Mouse (Mus musculus): Measurements from ENCODE around the gene Olfr1431.
"Not testable (repeated sequence)": the region's sequence is repeated elsewhere in the genome, so short reads cannot be mapped to it uniquely, and the experiment has no call there.

The Olfr1431 gene

DNA sequence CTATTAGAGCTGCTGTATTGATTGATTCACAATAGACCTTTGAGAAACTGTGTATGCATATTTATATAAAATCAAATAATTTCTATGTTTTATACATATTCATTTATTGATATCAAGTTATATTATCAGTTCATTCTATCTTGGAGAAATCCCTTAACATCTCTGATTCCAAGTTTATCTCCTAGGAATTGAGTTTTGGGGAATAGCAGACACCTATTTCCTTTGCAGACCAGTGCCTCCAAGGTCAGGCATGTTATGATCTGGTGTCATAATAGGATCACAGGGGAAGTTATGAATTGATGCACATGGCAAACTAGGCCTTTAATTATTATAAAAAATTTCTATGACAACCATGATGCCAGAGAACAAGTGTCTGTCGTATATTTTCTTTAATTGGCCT, at the start of gene Olfr1431:
Olfr1431 (plus strand) TSS at position 301 of the 400 bp plus-strand sequence.
- no peak for DNase-seq (ENCODE audit: low read depth)

DNA sequence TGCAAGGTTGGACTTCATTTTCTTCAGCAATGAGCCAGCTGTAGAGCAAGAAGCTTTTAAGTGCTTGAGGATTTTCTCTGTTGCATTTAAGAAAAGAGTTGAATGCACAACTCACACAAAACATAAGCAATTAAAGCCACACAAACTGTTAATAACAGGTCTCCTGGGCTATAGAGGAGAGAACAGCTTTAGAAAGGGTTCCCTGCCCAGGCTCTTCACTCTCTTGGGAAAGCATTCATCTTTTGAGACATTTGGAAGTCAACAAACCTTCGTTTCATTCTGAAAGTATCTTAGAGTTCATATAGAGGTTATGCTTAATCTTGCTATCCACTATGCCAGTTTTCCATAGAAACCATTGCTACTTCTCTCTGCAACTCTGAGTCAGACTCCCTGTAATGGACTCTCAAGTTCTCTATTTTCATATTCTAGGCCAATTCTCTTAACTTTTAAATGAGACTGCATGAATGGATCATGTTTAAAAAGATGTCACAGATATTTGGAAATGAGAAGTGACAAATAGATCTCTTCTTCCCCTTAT, 30.3 kb upstream of the Olfr1431 start, which contains the start of gene Olfr1555-ps1:
Olfr1555-ps1 (minus strand) TSS at position 51 of the 538 bp plus-strand sequence.
- DNase-seq (ENCODE audit: low read depth) = not testable (repeated sequence)

DNA sequence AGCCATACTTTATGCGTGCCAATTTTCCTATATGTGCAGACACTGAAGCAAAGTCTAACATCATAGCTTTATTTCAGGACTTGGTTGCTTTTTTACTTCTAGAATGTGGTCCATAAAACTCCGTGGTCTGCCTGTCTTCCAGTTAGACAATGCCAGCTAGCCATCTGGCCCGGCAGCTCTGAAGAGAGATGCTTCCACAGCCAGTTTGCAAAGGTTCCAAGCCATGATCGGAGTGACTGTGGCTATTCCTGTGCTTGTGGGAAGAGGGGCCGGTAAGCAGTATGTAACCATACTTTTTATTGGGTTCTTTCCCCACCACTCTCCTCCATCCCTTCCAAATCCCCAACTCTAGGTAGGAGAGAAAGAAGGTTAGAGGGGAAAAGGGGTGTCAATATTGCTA, 25.0 kb upstream of the Olfr1431 start:
- DNase-seq (ENCODE audit: low read depth) = not testable (repeated sequence)

DNA sequence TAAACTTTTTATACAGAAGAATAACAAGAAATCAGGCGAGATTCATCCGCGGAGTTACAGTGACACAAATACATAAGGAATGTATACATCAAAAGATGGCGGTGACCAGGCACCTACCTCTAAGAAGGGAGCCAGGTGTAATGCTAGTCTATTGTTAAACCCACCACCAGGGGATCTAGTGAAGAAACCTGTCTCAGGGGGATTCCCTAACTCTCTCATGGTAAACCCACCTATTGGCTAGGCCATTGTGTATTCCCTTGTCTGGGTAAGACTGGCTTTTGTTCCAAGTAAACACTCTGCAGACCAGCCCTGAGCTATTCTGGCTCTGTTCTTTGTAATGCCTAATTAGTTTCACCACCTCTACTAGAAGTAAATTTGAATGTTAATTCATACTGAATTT, 1.4 kb upstream of the Olfr1431 start:
- not testable (repeated sequence) for DNase-seq (ENCODE audit: low read depth)

DNA sequence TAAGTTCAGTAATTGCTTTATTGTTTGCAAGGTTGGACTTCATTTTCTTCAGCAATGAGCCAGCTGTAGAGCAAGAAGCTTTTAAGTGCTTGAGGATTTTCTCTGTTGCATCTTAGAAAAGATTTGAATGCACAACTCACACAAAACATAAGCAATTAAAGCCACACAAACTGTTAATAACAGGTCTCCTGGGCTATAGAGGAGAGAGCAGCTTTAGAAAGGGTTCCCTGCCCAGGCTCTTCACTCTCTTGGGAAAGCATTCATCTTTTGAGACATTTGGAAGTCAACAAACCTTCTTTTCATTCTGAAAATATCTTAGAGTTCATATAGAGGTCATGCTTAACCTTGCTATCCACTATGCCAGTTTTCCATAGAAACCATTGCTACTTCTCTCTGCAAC, 32.1 kb downstream of the Olfr1431 start, which contains the start of gene Olfr1432:
Olfr1432 (minus strand) TSS at position 101 of the 400 bp plus-strand sequence.
- DNase-seq (ENCODE audit: low read depth) = not testable (repeated sequence)

DNA sequence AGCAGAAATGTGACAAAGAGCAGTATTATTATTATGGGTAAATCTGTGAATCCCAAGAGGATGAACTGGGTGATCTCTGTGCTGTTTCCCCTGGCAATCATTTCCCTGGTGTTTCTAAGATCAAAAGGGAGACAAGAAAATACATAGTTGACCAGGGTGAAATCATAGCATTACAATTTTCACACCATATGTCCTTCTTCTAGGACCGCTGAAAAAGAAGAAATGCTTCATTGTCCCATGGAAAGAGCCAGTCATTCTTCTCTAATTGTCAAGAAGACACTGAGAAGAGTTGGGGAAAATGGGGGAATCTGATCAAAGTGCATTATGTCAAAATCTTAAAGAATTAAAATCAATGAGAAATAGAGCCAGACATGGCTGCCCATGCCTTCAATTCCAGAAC, 41.1 kb downstream of the Olfr1431 start, which contains the start of gene Olfr262:
Olfr262 (minus strand) TSS at position 101 of the 400 bp plus-strand sequence.
- no peak for DNase-seq (ENCODE audit: low read depth)

DNA sequence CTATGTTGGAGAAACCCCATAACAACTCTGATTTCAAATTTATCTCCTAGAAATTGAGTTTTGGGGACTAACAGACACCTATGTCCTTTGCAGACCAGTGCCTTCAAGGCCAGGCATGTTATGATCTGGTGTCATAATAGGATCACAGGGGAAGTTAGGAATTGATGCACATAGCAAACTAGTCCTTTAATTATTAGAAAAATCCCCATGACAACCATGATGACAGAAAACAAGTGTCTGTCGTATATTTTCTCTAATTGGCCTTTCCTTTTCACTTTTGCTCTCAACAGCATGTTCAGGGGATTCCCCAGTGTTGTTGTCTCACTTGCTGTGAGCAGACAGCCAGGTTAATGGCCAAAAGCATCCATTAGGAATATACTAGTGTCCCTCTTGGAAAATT, 60.3 kb downstream of the Olfr1431 start, which contains the start of gene Olfr235:
Olfr235 (plus strand) TSS at position 301 of the 400 bp plus-strand sequence.
- no peak for DNase-seq (ENCODE audit: low read depth)
